Mouse (Mus musculus): ENCODE data around the gene Ubl7.
"Not testable (repeated sequence)": the region's sequence is repeated elsewhere in the genome, so short reads cannot be mapped to it uniquely, and the experiment has no call there.

DNA sequence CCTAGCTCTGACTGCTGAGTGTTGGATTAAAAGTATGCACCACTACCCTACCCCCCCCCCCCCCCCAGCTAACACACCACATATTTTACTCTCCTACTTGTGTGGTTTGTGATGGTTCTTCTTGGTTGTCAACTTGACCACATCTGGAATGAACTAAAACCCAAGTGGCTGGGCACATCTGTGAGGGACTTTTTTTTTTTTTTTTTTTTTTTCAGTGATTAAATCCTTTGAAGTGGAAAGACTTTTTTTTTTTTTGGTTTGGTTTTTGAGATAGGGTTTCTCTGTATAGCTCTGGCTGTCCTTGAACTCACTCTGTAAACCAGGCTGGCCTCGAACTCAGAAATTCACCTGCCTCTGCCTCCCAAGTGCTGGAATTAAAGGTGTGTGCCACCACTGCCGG lies 29.0 kb upstream of the Ubl7 start:
- TF ChIP-seq CTCF (IDR thresholded peaks at IDR 0.05; ENCODE audit: low read depth); EP300 (optimal IDR thresholded peaks at IDR 0.05): not testable (repeated sequence)
